Mouse (Mus musculus) G1E (cell line): ENCODE data around the gene Batf3.

ENCODE experiments used
- CTCF ChIP-seq: IDR thresholded peaks from 2 replicates; pipeline ENCODE4 v1.5.1; 2012; ENCODE audit warnings: low read depth, low read length, inconsistent platforms, mixed read lengths
- GATA1 ChIP-seq: IDR thresholded peaks from 2 replicates; pipeline ENCODE4 v1.6.1; 2012; ENCODE audit warnings: borderline replicate concordance, low read length, inconsistent platforms, mixed read lengths

DNA sequence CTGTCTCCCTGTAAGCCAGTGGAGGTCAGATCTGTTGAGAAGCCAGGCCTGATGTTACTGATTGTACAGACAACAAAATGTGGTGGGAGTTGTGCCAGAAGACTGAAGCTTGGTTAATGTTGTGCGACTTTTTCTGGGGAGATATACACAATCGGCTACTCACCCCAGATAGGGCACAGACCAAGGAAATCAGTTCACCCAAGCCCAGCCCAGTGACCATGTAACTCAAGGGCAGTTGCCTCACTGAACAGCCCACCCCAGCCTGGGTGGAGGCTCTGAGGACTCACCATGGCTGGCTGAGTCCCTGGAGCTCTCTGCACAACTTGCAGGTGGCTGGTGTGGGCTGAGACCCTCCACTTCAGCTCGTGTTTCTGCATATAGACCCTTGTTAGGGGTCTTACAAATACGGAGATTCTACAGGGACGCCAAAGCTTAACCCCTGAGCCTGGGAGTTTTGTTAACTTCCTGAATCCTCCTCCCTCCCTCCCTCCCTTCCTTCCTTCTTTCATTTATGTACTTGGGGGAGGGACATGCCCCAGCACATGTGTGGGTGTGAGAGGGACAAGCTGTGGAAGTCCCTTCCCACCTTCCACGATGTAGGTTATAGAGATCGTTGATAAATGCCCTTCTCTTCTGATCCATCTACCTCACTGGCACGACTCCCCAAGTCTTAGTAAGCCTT, 53.4 kb downstream of the Batf3 start:
- TF ChIP-seq CTCF, result no peak
- TF ChIP-seq GATA1, result no peak
